Mouse (Mus musculus) thymus, postnatal 4 days (tissue): ENCODE measurements at regions not wholly inside any gene's neighbourhood (a gene's known extent, or its start where the extent isn't known, plus 50 kb on each side); places are given as distances from the start of the nearest gene placed in this dataset.
A peak's percentile ranks its signal among the peaks of the same experiment; 100 is the strongest.

Experiments used
- DNase-seq: peaks from one replicate; pipeline ENCODE4 v3.0.0; 2021

GRCm38 (mm10) chr13:44086801-44087200 lies 302.2 kb downstream of the Cd83 start:
- DNase-seq: no peak

GRCm38 (mm10) chr13:44097141-44097540 lies 312.6 kb downstream of the Cd83 start:
- DNase-seq: peak; percentile 19

GRCm38 (mm10) chr13:44099511-44099910 lies 314.9 kb downstream of the Cd83 start:
- DNase-seq: no peak

GRCm38 (mm10) chr13:44100125-44101067 lies 315.8 kb downstream of the Cd83 start:
- no peak for DNase-seq

- no peak for DNase-seq
These were observed 316.6 kb downstream of the Cd83 start for GRCm38 (mm10) chr13:44101161-44101560.

- DNase-seq: no peak
These were observed 317.2 kb downstream of the Cd83 start for GRCm38 (mm10) chr13:44101806-44102205.

- no peak for DNase-seq
These were observed 317.7 kb downstream of the Cd83 start for GRCm38 (mm10) chr13:44102257-44102656.

GRCm38 (mm10) chr13:44103340-44103739 lies 318.8 kb downstream of the Cd83 start:
- DNase-seq: no peak

- DNase-seq: no peak
These were observed 320.6 kb downstream of the Cd83 start for GRCm38 (mm10) chr13:44105161-44105560.

GRCm38 (mm10) chr13:44108695-44109094 lies 324.1 kb downstream of the Cd83 start:
- DNase-seq: no peak

- no peak for DNase-seq
These were observed 328.5 kb downstream of the Cd83 start for GRCm38 (mm10) chr13:44113043-44113442.

GRCm38 (mm10) chr13:44114856-44115255 lies 330.3 kb downstream of the Cd83 start:
- no peak for DNase-seq

GRCm38 (mm10) chr13:44117841-44118240 lies 333.3 kb downstream of the Cd83 start:
- no peak for DNase-seq

GRCm38 (mm10) chr13:44118846-44119245 lies 334.3 kb downstream of the Cd83 start:
- DNase-seq: no peak

GRCm38 (mm10) chr13:44121241-44121671 lies 336.7 kb downstream of the Cd83 start:
- DNase-seq: no peak

- DNase-seq: no peak
These were observed 337.4 kb downstream of the Cd83 start for GRCm38 (mm10) chr13:44121932-44122331.

- DNase-seq: no peak
These were observed 341.6 kb downstream of the Cd83 start for GRCm38 (mm10) chr13:44126198-44126597.

- no peak for DNase-seq
These were observed 344.1 kb downstream of the Cd83 start for GRCm38 (mm10) chr13:44128506-44129274.

GRCm38 (mm10) chr13:44131916-44132315 lies 347.3 kb downstream of the Cd83 start:
- DNase-seq: no peak

GRCm38 (mm10) chr13:44132510-44132909 lies 347.9 kb downstream of the Cd83 start:
- no peak for DNase-seq

- no peak for DNase-seq
These were observed 348.9 kb downstream of the Cd83 start for GRCm38 (mm10) chr13:44133436-44133835.

GRCm38 (mm10) chr13:44141181-44141580 lies 356.6 kb downstream of the Cd83 start:
- no peak for DNase-seq

- DNase-seq: no peak
These were observed 360.9 kb downstream of the Cd83 start for GRCm38 (mm10) chr13:44145441-44145840.

GRCm38 (mm10) chr13:44147841-44148240 lies 363.3 kb downstream of the Cd83 start:
- no peak for DNase-seq
